Mouse (Mus musculus) G1E (cell line): ENCODE results near the gene Hrh2. TPM values are rescaled to one million over a fixed set of nuclear protein-coding genes. Genes with fewer than 3 reads are reported as not detected.

Experiments
- ATAC-seq: 2 replicates; pipeline ENCODE4 v1.8.0; 2016; ENCODE audit warnings: mild to moderate bottlenecking; ENCODE audit not compliant: insufficient number of reproducible peaks, poor library complexity, low FRiP score, severe bottlenecking; ENCODE audit errors: extremely low read depth
- DNase-seq: peaks from one replicate; pipeline ENCODE4 v3.0.0; 2012; ENCODE audit warnings: low spot score
- H3K27me3 ChIP-seq: 2 replicates; pipeline ENCODE4 v1.6.1; 2012; ENCODE audit warnings: mild to moderate bottlenecking, low read length, inconsistent platforms; ENCODE audit not compliant: insufficient read depth
- H3K36me3 ChIP-seq: replicated peaks from 2 replicates; pipeline ENCODE3; 2012; ENCODE audit warnings: mild to moderate bottlenecking, inconsistent platforms
- H3K4me1 ChIP-seq: 2 replicates; pipeline ENCODE4 v1.6.1; 2012; ENCODE audit warnings: low read depth, low read length, inconsistent platforms, mixed read lengths; ENCODE audit not compliant: insufficient read depth
- H3K4me3 ChIP-seq: 2 replicates; pipeline ENCODE4 v1.5.1; 2012; ENCODE audit warnings: low read depth, mild to moderate bottlenecking, inconsistent platforms, low read length, moderate library complexity, mixed read lengths
- H3K9me3 ChIP-seq: replicated peaks from 2 replicates; pipeline ENCODE4 v1.6.1; 2012; ENCODE audit warnings: inconsistent platforms
- CTCF ChIP-seq: IDR thresholded peaks from 2 replicates; pipeline ENCODE4 v1.5.1; 2012; ENCODE audit warnings: low read depth, low read length, inconsistent platforms, mixed read lengths
- GATA1 ChIP-seq: IDR thresholded peaks from 2 replicates; pipeline ENCODE4 v1.6.1; 2012; ENCODE audit warnings: borderline replicate concordance, low read length, inconsistent platforms, mixed read lengths
- GATA2 ChIP-seq: IDR thresholded peaks from 2 replicates; pipeline ENCODE4 v1.6.1; 2012; ENCODE audit warnings: low read depth, low read length, inconsistent platforms, borderline replicate concordance
- POLR2AphosphoS5 ChIP-seq: IDR thresholded peaks from 2 replicates; pipeline ENCODE4 v1.6.1; 2012; ENCODE audit warnings: low read depth, low read length, inconsistent platforms; ENCODE audit not compliant: insufficient replicate concordance
- TAL1 ChIP-seq: conservative IDR thresholded peaks from 2 replicates; pipeline ENCODE4 v1.6.1; 2012; ENCODE audit warnings: low read depth, low read length, inconsistent platforms, mixed read lengths
- polyA plus RNA-seq: library from polyadenylated mRNA; stranded (reverse); fragments of >175 nt; gene quantifications from 2 replicates; pipeline ENCODE4 v1.2.3, GENCODE M21; 2012
- total RNA-seq, 2 experiments: library from RNA; stranded (forward) in 1 of 2; stranded (reverse) in 1 of 2; fragments of 200-1000 nt in 1 of 2; fragments of >200 nt in 1 of 2; fragmentation: Nextera tagmentation in 1 of 2; gene quantifications; 2 replicates each; pipeline ENCODE4 v1.2.3; 2014 to 2017

Hrh2 gene
- total and polyA plus RNA-seq, 3 experiments = 0.05 TPM; not detected in 2

DNA sequence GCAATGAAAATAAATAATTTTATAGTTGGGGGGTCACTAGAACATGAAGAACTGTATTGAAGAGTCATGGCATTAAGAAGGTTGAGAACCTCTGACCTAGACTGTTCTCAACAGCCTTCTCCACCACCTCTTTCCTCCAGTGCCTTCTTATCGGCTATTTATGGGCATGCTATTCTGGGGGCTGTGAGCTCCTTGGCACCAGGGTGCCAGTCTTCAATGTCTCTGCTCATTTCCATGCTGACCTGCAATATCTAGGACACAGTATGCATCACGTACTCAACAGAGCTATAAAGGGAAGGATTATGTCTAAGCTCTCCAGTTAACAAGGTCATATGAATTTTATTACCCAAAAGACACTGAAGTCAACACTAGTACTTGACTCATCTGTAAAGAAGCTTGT, 14.6 kb upstream of the Hrh2 start:
- TF ChIP-seq GATA2 = no peak
- no peak for TF ChIP-seq CTCF
- TF ChIP-seq GATA1 = no peak
- TF ChIP-seq TAL1 = no peak
- no peak for TF ChIP-seq POLR2AphosphoS5
- H3K9me3 ChIP-seq = peaks cover 38% of the 10 kb centered on the region
- DNase-seq = no peak
- ATAC-seq = no peak
- H3K4me3 ChIP-seq = no peak overlapping the region
- H3K36me3 ChIP-seq = no peaks in the 10 kb centered on the region
- no peaks in the 10 kb centered on the region for H3K4me1 ChIP-seq
- H3K27me3 ChIP-seq = no peaks in the 10 kb centered on the region

GRCm38 (mm10) chr13:54178647-54179046, 13.3 kb upstream of the Hrh2 start:
- DNase-seq (no peak), ATAC-seq (no peak)
- Histone ChIP-seq H3K4me1 (no peaks in the 10 kb centered on the region), H3K27me3 (no peaks in the 10 kb centered on the region), H3K9me3 (peaks cover 32% of the 10 kb centered on the region), H3K4me3 (no peak overlapping the region), H3K36me3 (no peaks in the 10 kb centered on the region)
- TF ChIP-seq TAL1 (no peak), GATA1 (no peak)

GRCm38 (mm10) chr13:54179971-54180370, 12.0 kb upstream of the Hrh2 start:
- Histone ChIP-seq H3K27me3 (no peaks in the 10 kb centered on the region), H3K36me3 (no peaks in the 10 kb centered on the region), H3K4me1 (no peaks in the 10 kb centered on the region), H3K9me3 (peaks cover 25% of the 10 kb centered on the region), H3K4me3 (no peak overlapping the region)
- DNase-seq = no peak
- no peak for ATAC-seq
- TF ChIP-seq POLR2AphosphoS5 (no peak), TAL1 (no peak), CTCF (no peak), GATA2 (no peak), GATA1 (no peak)

DNA sequence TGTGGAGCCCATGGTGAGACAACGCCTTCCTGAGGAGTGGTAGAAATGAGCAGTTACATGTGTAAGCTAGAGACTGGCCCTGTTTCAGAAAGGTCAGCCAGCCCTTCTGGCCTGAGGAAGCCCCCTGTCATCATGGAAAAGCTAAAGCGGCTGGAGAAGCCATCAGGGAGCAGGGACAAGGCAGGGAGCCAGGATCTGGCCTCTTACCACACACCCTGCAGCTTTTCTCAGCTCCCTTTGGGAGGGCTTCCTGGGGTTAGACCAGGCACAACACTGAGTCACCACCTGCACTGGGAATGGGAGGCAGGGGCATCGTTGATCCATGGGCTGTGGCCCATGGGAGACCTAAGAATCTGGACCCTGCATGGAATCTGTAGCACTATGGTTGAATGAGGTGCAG, 11.5 kb upstream of the Hrh2 start:
- no peaks in the 10 kb centered on the region for H3K27me3 ChIP-seq
- no peaks in the 10 kb centered on the region for H3K4me1 ChIP-seq
- no peak for TF ChIP-seq TAL1
- no peak for TF ChIP-seq CTCF
- TF ChIP-seq GATA1 = no peak
- no peak for TF ChIP-seq POLR2AphosphoS5
- no peak for TF ChIP-seq GATA2
- peaks cover 26% of the 10 kb centered on the region for H3K9me3 ChIP-seq
- DNase-seq (no peak), ATAC-seq (no peak)
- H3K36me3 ChIP-seq = no peaks in the 10 kb centered on the region
- H3K4me3 ChIP-seq = no peak overlapping the region

GRCm38 (mm10) chr13:54181318-54181717, 10.6 kb upstream of the Hrh2 start:
- no peaks in the 10 kb centered on the region for H3K27me3 ChIP-seq
- no peaks in the 10 kb centered on the region for H3K4me1 ChIP-seq
- DNase-seq (no peak), ATAC-seq (no peak)
- no peak overlapping the region for H3K4me3 ChIP-seq
- H3K36me3 ChIP-seq = no peaks in the 10 kb centered on the region
- no peak for TF ChIP-seq GATA2
- TF ChIP-seq TAL1 = no peak
- TF ChIP-seq POLR2AphosphoS5 = no peak
- no peak for TF ChIP-seq CTCF
- TF ChIP-seq GATA1 = no peak
- H3K9me3 ChIP-seq = peaks cover 23% of the 10 kb centered on the region

DNA sequence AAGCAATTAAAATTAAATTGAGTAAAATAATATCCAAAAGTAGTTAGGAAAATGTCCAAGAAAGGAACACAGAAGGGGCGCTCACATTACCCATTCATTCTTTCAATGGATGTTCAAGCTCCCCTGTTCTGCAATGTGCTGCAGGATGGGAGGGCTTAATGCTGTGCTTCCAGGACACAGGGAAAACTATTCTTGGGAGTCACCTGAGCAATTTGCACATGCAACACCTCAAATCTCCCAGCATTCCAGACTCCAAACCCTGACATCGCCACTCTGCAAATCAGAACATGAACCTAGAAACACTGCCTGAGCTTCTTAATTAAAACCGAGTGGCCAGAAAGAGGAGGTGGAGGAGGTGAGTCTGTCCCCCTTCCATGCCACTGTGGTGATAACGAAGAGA, 10.0 kb upstream of the Hrh2 start:
- no peak for ATAC-seq
- peaks cover 24% of the 10 kb centered on the region for H3K9me3 ChIP-seq
- H3K4me1 ChIP-seq = no peaks in the 10 kb centered on the region
- TF ChIP-seq POLR2AphosphoS5 (no peak), CTCF (no peak), GATA2 (no peak), GATA1 (no peak), TAL1 (no peak)
- no peak overlapping the region for H3K4me3 ChIP-seq
- no peaks in the 10 kb centered on the region for H3K36me3 ChIP-seq
- no peaks in the 10 kb centered on the region for H3K27me3 ChIP-seq
- no peak for DNase-seq

GRCm38 (mm10) chr13:54186394-54186793, 5.5 kb upstream of the Hrh2 start:
- no peak for DNase-seq
- H3K27me3 ChIP-seq = no peaks in the 10 kb centered on the region
- ATAC-seq = no peak
- TF ChIP-seq POLR2AphosphoS5 (no peak), CTCF (no peak), GATA2 (no peak), GATA1 (no peak), TAL1 (no peak)
- H3K4me3 ChIP-seq = no peak overlapping the region
- peaks cover 20% of the 10 kb centered on the region for H3K9me3 ChIP-seq
- H3K4me1 ChIP-seq = no peaks in the 10 kb centered on the region
- H3K36me3 ChIP-seq = no peaks in the 10 kb centered on the region
